Mouse (Mus musculus): ENCODE results near the gene Kdm2a. TPM values are rescaled to one million over a fixed set of nuclear protein-coding genes. Genes with fewer than 3 reads are reported as not detected.

Kdm2a gene
- total RNA-seq, 2 experiments from 2014 or later, result 70.1 to 71.5 TPM

GRCm38 (mm10) chr19:4330603-4331002 is 67.5 kb downstream of the Kdm2a start:
- DNase-seq (ENCODE audit: low spot score in 2 of 2), result no peak

- no peak for DNase-seq (ENCODE audit: low spot score in 2 of 2)
These were observed 69.3 kb downstream of the Kdm2a start for GRCm38 (mm10) chr19:4328737-4329304.

GRCm38 (mm10) chr19:4326881-4327280 is 71.2 kb downstream of the Kdm2a start:
- DNase-seq (ENCODE audit: low spot score in 2 of 2), result no peak

- no peak for DNase-seq (ENCODE audit: low spot score in 2 of 2)
These were observed 72.0 kb downstream of the Kdm2a start for GRCm38 (mm10) chr19:4326106-4326505.

- DNase-seq (ENCODE audit: low spot score in 2 of 2), result no peak
These were observed 76.0 kb downstream of the Kdm2a start for GRCm38 (mm10) chr19:4322134-4322533.

- no peak for DNase-seq (ENCODE audit: low spot score in 2 of 2)
These were observed 76.5 kb downstream of the Kdm2a start for GRCm38 (mm10) chr19:4321622-4322021.

- no peak for DNase-seq (ENCODE audit: low spot score in 2 of 2)
These were observed 78.8 kb downstream of the Kdm2a start for GRCm38 (mm10) chr19:4319272-4319671.

GRCm38 (mm10) chr19:4317181-4317580 is 80.9 kb downstream of the Kdm2a start:
- no peak for DNase-seq (ENCODE audit: low spot score in 2 of 2)

GRCm38 (mm10) chr19:4315223-4315944 is 82.7 kb downstream of the Kdm2a start:
- no peak for DNase-seq (ENCODE audit: low spot score in 2 of 2)

GRCm38 (mm10) chr19:4309776-4310185 is 88.3 kb downstream of the Kdm2a start:
- peak; percentile 50 to 68 for DNase-seq (ENCODE audit: low spot score in 2 of 2)

- no peak for DNase-seq (ENCODE audit: low spot score in 2 of 2)
These were observed 88.8 kb downstream of the Kdm2a start for GRCm38 (mm10) chr19:4309302-4309701.

GRCm38 (mm10) chr19:4306190-4306577 is 91.9 kb downstream of the Kdm2a start, which contains the start of gene Grk2:
Grk2 (minus strand) TSS chr19:4306222.
- DNase-seq (ENCODE audit: low spot score in 2 of 2), result peak; percentile 77 to 87

- peak; percentile 35 to 60 for DNase-seq (ENCODE audit: low spot score in 2 of 2)
These were observed 92.4 kb downstream of the Kdm2a start for GRCm38 (mm10) chr19:4305491-4306189.

GRCm38 (mm10) chr19:4304871-4305321 is 93.2 kb downstream of the Kdm2a start:
- DNase-seq (ENCODE audit: low spot score in 2 of 2), result peak in 1 of 2 experiments; percentile 22

- DNase-seq (ENCODE audit: low spot score in 2 of 2), result no peak
These were observed 93.7 kb downstream of the Kdm2a start for GRCm38 (mm10) chr19:4304251-4304821.

GRCm38 (mm10) chr19:4303640-4303995 is 94.5 kb downstream of the Kdm2a start:
- DNase-seq (ENCODE audit: low spot score in 2 of 2), result peak in 1 of 2 experiments; percentile 31

- DNase-seq (ENCODE audit: low spot score in 2 of 2), result peak; percentile 74 to 77
These were observed 95.0 kb downstream of the Kdm2a start for GRCm38 (mm10) chr19:4302936-4303639.

GRCm38 (mm10) chr19:4301735-4302651 is 96.1 kb downstream of the Kdm2a start:
- peak; percentile 39 to 50 for DNase-seq (ENCODE audit: low spot score in 2 of 2)

GRCm38 (mm10) chr19:4300852-4301734 is 97.0 kb downstream of the Kdm2a start:
- DNase-seq (ENCODE audit: low spot score in 2 of 2), result no peak

Measured in layer of hippocampus, postnatal 10 days (tissue).